Mouse (Mus musculus) ES-CJ7 (cell line): ENCODE results near the gene Gm28230.

Experiments used
- DNase-seq: peaks from one replicate; pipeline ENCODE4 v3.0.0; 2011; ENCODE audit warnings: low read depth, low spot score

Gene Gm28230

GRCm38 (mm10) chr2:74726551-74726950 is at the start of gene Gm28230:
Gm28230 (plus strand) TSS chr2:74726728.
- no peak for DNase-seq

GRCm38 (mm10) chr2:74677106-74677505 is 49.4 kb upstream of the Gm28230 start:
- DNase-seq: no peak

GRCm38 (mm10) chr2:74678891-74679595 is 47.5 kb upstream of the Gm28230 start, which contains the start of gene Hoxd11:
Hoxd11 (plus strand) TSS chr2:74679557.
- peak; percentile 72 for DNase-seq

GRCm38 (mm10) chr2:74679596-74679971 is 46.9 kb upstream of the Gm28230 start:
- DNase-seq: peak; percentile 70

GRCm38 (mm10) chr2:74679980-74680379 is 46.5 kb upstream of the Gm28230 start:
- DNase-seq: peak; percentile 70

- peak; percentile 57 for DNase-seq
Measured at GRCm38 (mm10) chr2:74680561-74681398, 45.7 kb upstream of the Gm28230 start.

GRCm38 (mm10) chr2:74681594-74682531 is 44.7 kb upstream of the Gm28230 start:
- peak; percentile 94 for DNase-seq

- DNase-seq: peak; percentile 17
Measured at GRCm38 (mm10) chr2:74682796-74683195, 43.7 kb upstream of the Gm28230 start.

- peak; percentile 81 for DNase-seq
Measured at GRCm38 (mm10) chr2:74683471-74683951, 43.0 kb upstream of the Gm28230 start.

GRCm38 (mm10) chr2:74684106-74684505 is 42.4 kb upstream of the Gm28230 start:
- DNase-seq: no peak

- DNase-seq: no peak
Measured at GRCm38 (mm10) chr2:74685059-74685603, 41.4 kb upstream of the Gm28230 start.

GRCm38 (mm10) chr2:74686301-74686987 is 40.1 kb upstream of the Gm28230 start:
- peak; percentile 93 for DNase-seq

GRCm38 (mm10) chr2:74686988-74687697 is 39.4 kb upstream of the Gm28230 start:
- no peak for DNase-seq

- no peak for DNase-seq
Measured at GRCm38 (mm10) chr2:74687698-74688555, 38.6 kb upstream of the Gm28230 start.

GRCm38 (mm10) chr2:74688795-74689573 is 37.5 kb upstream of the Gm28230 start:
- DNase-seq: no peak

GRCm38 (mm10) chr2:74689574-74690337 is 36.8 kb upstream of the Gm28230 start:
- DNase-seq: no peak

GRCm38 (mm10) chr2:74690338-74690716 is 36.2 kb upstream of the Gm28230 start:
- DNase-seq: no peak
